Mouse (Mus musculus): Measurements from ENCODE around the gene Dnajc30.

Gene Dnajc30

GRCm38 (mm10) chr5:135107521-135108501 lies 43.8 kb downstream of the Dnajc30 start:
- in situ Hi-C loops (cut with MboI, MseI), result loop anchor here (5.0 kb wide), 1 partner anchor 86 kb away; the partner anchor contains the start of gene Stx1a

GRCm38 (mm10) chr5:135109017-135109416 lies 45.0 kb downstream of the Dnajc30 start:
- in situ Hi-C loops (cut with MboI, MseI), result loop anchor here (5.0 kb wide), 1 partner anchor 87 kb away; the partner anchor contains the start of gene Stx1a

GRCm38 (mm10) chr5:135109426-135109825 lies 45.4 kb downstream of the Dnajc30 start:
- in situ Hi-C loops (cut with MboI, MseI), result loop anchor here (5.0 kb wide), 1 partner anchor 87 kb away; the partner anchor contains the start of gene Stx1a

GRCm38 (mm10) chr5:135109976-135110375 lies 46.0 kb downstream of the Dnajc30 start:
- in situ Hi-C loops (cut with MboI, MseI), result loop anchor here (5.0 kb wide), 1 partner anchor 88 kb away; the partner anchor contains the start of gene Stx1a

GRCm38 (mm10) chr5:135113782-135114181 lies 49.8 kb downstream of the Dnajc30 start:
- in situ Hi-C loops (cut with MboI, MseI), result no loop called here

GRCm38 (mm10) chr5:135115241-135115640 lies 51.2 kb downstream of the Dnajc30 start:
- in situ Hi-C loops (cut with MboI, MseI), result no loop called here
